Mouse (Mus musculus) embryonic facial prominence, embryonic 15.5 days (tissue): ENCODE data around the gene Myh6. TPM values are rescaled to one million over a fixed set of nuclear protein-coding genes. Genes with fewer than 3 reads are reported as not detected.
A peak's percentile ranks its signal among the peaks of the same experiment; 100 is the strongest.
"Not testable (repeated sequence)": the region's sequence is repeated elsewhere in the genome, so short reads cannot be mapped to it uniquely, and the experiment has no call there.

Experiments
- ATAC-seq: fragments of 200-750 bp; cut with Nextera tagmentation; 2 replicates; pipeline ENCODE4 v1.8.0; 2017; ENCODE audit warnings: low read depth, moderate TSS enrichment; ENCODE audit not compliant: insufficient number of reproducible peaks, low FRiP score, low TSS enrichment
- H3K27ac ChIP-seq: fragments of 300-500 bp; sonication (generic); replicated peaks from 2 replicates; pipeline ENCODE4 v1.5.1; 2015; ENCODE audit warnings: mild to moderate bottlenecking, inconsistent platforms
- H3K27me3 ChIP-seq: fragments of 300-500 bp; sonication (generic); 2 replicates; pipeline ENCODE4 v1.6.1; 2015; ENCODE audit warnings: inconsistent platforms
- H3K36me3 ChIP-seq: fragments of 300-500 bp; sonication (generic); 2 replicates; pipeline ENCODE4 v1.6.1; 2015; ENCODE audit warnings: mild to moderate bottlenecking, inconsistent platforms
- H3K4me1 ChIP-seq: fragments of 300-500 bp; sonication (generic); 2 replicates; pipeline ENCODE4 v1.6.1; 2015; ENCODE audit warnings: inconsistent platforms
- H3K4me2 ChIP-seq: fragments of 300-500 bp; sonication (generic); replicated peaks from 2 replicates; pipeline ENCODE4 v1.6.1; 2015; ENCODE audit warnings: mild to moderate bottlenecking, inconsistent platforms
- H3K4me3 ChIP-seq: fragments of 300-500 bp; sonication (generic); replicated peaks from 2 replicates; pipeline ENCODE4 v1.5.1; 2015; ENCODE audit warnings: mild to moderate bottlenecking, inconsistent platforms
- H3K9ac ChIP-seq: fragments of 300-500 bp; sonication (generic); 2 replicates; pipeline ENCODE4 v1.6.1; 2015; ENCODE audit warnings: inconsistent platforms
- H3K9me3 ChIP-seq: fragments of 300-500 bp; sonication (generic); replicated peaks from 2 replicates; pipeline ENCODE4 v1.6.1; 2016; ENCODE audit warnings: inconsistent platforms
- WGBS: fragments of 180-500 bp; shearing (Covaris S2); methylation state at CpG from one replicate; pipeline ENCODE4 v1.1.7; 2015; 5-methylcytosine and 5-hydroxymethylcytosine counted together
- polyA plus RNA-seq: library from polyadenylated mRNA; unstranded; fragments of >200 nt; fragmentation: Nextera tagmentation; extraction: Ambion mirVana; gene quantifications from 2 replicates; pipeline ENCODE4 v1.2.1, GENCODE M21; 2015

The Myh6 gene
- polyA plus RNA-seq, 1 experiment from 2014 or later: 3.0 TPM

DNA sequence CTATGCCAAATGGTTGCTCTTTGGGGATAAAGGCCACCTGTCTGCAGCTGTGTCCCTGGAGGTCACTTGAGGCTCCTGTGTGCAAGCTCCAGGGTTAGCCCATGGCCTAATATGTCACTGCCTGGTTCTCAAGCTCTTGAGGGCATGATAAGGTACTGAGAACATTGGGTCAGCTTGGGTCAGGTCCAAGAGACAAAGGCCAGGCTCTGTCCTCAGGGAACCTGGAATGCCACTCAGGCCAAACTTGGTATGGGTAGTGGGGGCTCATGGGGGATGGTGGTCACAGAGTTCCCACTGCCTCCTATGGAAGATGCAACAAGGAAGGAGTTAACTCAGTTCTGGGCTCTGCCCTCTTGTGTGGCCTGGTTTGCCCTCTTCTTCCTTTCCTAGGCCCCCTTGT lies 1.6 kb upstream of the Myh6 start:
- Histone ChIP-seq H3K27me3 (no peaks in the 10 kb centered on the region), H3K4me1 (no peaks in the 10 kb centered on the region), H3K4me3 (no peak overlapping the region), H3K36me3 (no peaks in the 10 kb centered on the region), H3K4me2 (no peak overlapping the region), H3K27ac (no peak overlapping the region), H3K9ac (no peak overlapping the region), H3K9me3 (no peaks in the 10 kb centered on the region)
- no peak for ATAC-seq

DNA sequence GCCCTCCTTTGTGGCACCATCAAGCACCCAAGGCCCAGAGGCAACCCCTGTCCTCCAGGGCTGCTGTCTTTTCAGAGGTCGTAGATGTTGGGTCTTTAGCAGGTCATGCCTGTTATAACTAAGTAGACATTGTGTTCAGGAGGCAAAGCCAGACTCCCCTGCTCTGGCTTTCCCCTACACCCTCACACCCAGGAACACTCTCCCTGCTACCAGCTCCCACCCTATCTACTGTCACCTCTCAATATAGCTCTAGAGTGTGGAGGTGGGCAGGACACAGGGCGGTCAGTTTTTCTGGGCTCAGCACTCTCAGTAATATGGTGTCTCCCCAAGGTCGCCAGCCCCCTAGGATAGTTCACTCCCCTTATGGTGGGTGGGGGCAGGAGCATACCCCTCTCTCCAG lies 1.1 kb upstream of the Myh6 start:
- 80% methylated on average over 3 of the region's 3 CpGs for WGBS
- H3K27me3 ChIP-seq: no peaks in the 10 kb centered on the region
- no peaks in the 10 kb centered on the region for H3K36me3 ChIP-seq
- no peak overlapping the region for H3K4me3 ChIP-seq
- no peak overlapping the region for H3K27ac ChIP-seq
- no peaks in the 10 kb centered on the region for H3K9me3 ChIP-seq
- H3K4me1 ChIP-seq: no peaks in the 10 kb centered on the region
- H3K9ac ChIP-seq: no peak overlapping the region
- no peak overlapping the region for H3K4me2 ChIP-seq
- ATAC-seq: no peak

DNA sequence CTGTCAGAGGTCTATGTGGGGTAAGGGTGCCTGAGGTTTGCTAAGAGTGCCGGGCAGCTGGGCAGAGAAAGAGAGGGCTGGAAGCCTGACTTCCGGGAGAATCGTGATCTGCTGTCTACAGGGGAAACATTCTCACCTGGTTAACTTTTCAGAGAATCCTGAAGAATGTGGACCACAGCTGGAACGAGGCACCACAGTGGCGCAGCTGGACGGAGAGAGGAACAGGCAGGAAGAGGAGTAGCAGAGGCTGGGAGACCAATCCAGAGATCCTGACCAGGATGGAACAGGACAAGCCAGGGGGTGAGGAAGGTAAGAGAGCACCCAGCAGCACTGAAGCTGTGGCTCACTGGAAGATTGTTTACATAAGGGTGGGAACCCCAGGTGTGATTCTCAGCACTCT lies 1.1 kb downstream of the Myh6 start:
- Histone ChIP-seq H3K4me1 (no peaks in the 10 kb centered on the region), H3K9ac (no peak overlapping the region), H3K27me3 (no peaks in the 10 kb centered on the region), H3K4me3 (no peak overlapping the region), H3K27ac (no peak overlapping the region), H3K4me2 (no peak overlapping the region), H3K9me3 (no peaks in the 10 kb centered on the region), H3K36me3 (no peaks in the 10 kb centered on the region)
- ATAC-seq: no peak
- WGBS: 65% methylated on average over 6 of the region's 6 CpGs

DNA sequence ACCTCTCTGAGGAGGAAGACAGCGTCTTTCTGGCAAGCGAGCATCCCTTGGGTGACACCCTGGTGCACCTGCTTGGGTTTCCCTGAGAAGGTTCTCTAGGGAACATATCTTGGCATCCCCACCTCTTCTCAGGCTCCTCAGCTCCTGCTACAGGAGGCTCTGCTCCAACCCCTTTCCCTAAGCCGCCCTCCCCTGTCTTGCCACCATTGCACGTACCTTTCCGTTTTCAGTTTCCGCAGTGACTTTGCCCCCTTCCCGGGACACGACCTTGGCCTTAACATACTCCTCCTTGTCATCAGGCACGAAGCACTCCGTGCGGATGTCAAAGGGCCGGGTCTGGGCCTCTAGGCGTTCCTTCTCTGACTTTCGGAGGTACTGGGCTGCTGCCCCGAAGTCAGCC lies 1.7 kb downstream of the Myh6 start:
- Histone ChIP-seq H3K4me2 (no peak overlapping the region), H3K27me3 (no peaks in the 10 kb centered on the region), H3K4me3 (no peak overlapping the region), H3K27ac (no peak overlapping the region), H3K36me3 (no peaks in the 10 kb centered on the region), H3K9ac (no peak overlapping the region), H3K9me3 (no peaks in the 10 kb centered on the region), H3K4me1 (no peaks in the 10 kb centered on the region)
- WGBS: 75% methylated on average over 15 of the region's 15 CpGs
- ATAC-seq: no peak

DNA sequence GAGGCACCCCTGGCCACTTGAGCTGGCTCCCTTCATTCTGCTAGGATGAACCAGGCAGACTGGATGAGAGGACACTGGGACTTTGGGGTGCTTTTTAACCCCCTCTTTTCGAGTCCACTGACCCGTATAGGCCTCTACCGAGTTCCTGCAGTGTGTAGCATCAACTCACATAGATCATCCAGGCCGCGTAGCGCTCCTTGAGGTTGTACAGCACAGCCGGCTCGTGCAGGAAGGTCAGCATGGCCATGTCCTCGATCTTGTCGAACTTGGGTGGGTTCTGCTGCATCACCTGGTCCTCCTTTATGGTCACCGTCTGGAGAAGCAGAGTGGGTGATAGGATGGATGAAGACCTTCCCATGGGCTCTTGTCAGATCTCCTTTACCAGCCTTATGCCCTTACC lies 3.0 kb downstream of the Myh6 start:
- H3K27ac ChIP-seq: no peak overlapping the region
- H3K4me2 ChIP-seq: no peak overlapping the region
- ATAC-seq: no peak
- no peaks in the 10 kb centered on the region for H3K36me3 ChIP-seq
- 87% methylated on average over 11 of the region's 11 CpGs for WGBS
- H3K4me3 ChIP-seq: no peak overlapping the region
- H3K27me3 ChIP-seq: no peaks in the 10 kb centered on the region
- no peak overlapping the region for H3K9ac ChIP-seq
- no peaks in the 10 kb centered on the region for H3K9me3 ChIP-seq
- no peaks in the 10 kb centered on the region for H3K4me1 ChIP-seq

DNA sequence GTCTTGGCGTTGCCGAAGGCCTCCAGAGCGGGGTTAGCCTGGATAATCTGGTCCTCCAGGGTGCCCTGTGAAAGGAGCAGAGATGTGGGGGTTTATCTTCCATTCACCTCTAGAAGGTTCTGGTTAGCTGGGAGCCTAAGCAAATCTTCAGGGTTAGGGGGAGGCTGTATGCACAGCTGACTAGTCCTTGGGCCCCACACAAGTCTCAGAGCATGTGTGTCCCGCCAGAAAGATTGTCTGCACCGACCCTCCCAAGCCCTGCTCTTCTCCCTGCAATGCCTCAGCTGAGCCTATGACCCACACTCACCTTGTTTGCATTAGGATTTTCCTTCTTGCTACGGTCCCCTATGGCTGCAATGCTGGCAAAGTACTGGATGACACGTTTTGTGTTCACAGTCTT lies 4.0 kb downstream of the Myh6 start:
- no peak overlapping the region for H3K27ac ChIP-seq
- H3K9ac ChIP-seq: no peak overlapping the region
- H3K27me3 ChIP-seq: no peaks in the 10 kb centered on the region
- no peak overlapping the region for H3K4me2 ChIP-seq
- H3K4me3 ChIP-seq: no peak overlapping the region
- no peaks in the 10 kb centered on the region for H3K9me3 ChIP-seq
- ATAC-seq: no peak
- WGBS: 80% methylated on average over 7 of the region's 7 CpGs
- H3K36me3 ChIP-seq: no peaks in the 10 kb centered on the region
- no peaks in the 10 kb centered on the region for H3K4me1 ChIP-seq

DNA sequence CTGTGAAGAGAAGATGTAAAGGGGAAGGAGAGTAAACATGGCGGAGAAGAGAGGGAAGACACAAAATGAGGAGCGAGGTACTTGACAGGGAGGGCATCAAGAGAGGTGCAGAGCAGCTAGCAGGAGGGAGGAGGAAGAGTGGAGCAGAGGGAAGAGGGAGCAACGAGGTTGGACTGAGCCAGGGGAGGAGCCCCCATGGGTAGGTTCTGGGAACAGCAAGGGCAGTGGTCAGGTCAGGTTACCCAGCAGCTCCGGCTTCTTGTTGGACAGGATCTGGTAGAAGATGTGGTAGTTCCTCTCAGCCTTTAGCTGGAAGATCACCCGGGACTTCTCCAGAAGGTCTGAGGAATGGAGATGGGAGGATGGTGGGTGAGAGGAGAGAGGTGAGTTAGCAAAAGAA lies 5.2 kb downstream of the Myh6 start:
- Histone ChIP-seq H3K9ac (no peak overlapping the region), H3K9me3 (no peaks in the 10 kb centered on the region), H3K4me3 (no peak overlapping the region), H3K27me3 (no peaks in the 10 kb centered on the region), H3K4me1 (no peaks in the 10 kb centered on the region), H3K27ac (no peak overlapping the region), H3K4me2 (no peak overlapping the region), H3K36me3 (no peaks in the 10 kb centered on the region)
- no peak for ATAC-seq
- 77% methylated on average over 5 of the region's 5 CpGs for WGBS

DNA sequence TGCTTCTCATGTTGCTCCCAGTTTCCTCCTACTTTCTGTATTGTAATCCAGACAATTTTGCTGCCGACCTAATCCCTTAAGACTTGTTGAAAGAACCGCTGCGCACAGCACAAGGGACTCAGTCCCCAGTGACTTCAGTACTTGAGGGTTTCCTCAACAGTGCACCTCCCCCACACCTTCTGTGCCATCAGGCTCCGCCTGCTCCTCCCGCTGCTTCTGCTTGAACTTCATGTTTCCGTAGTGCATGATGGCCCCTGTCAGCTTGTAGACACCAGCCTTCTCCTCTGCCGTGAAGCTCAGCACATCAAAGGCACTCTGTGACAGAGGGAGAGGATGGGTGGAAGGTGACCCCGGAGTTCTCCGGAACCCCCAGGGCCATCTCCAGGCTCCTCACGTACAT lies 6.0 kb downstream of the Myh6 start:
- no peaks in the 10 kb centered on the region for H3K36me3 ChIP-seq
- H3K27me3 ChIP-seq: no peaks in the 10 kb centered on the region
- no peak overlapping the region for H3K4me2 ChIP-seq
- WGBS: 57% methylated on average over 10 of the region's 10 CpGs
- no peaks in the 10 kb centered on the region for H3K9me3 ChIP-seq
- no peak overlapping the region for H3K4me3 ChIP-seq
- H3K27ac ChIP-seq: no peak overlapping the region
- H3K4me1 ChIP-seq: no peaks in the 10 kb centered on the region
- H3K9ac ChIP-seq: no peak overlapping the region
- ATAC-seq: no peak

DNA sequence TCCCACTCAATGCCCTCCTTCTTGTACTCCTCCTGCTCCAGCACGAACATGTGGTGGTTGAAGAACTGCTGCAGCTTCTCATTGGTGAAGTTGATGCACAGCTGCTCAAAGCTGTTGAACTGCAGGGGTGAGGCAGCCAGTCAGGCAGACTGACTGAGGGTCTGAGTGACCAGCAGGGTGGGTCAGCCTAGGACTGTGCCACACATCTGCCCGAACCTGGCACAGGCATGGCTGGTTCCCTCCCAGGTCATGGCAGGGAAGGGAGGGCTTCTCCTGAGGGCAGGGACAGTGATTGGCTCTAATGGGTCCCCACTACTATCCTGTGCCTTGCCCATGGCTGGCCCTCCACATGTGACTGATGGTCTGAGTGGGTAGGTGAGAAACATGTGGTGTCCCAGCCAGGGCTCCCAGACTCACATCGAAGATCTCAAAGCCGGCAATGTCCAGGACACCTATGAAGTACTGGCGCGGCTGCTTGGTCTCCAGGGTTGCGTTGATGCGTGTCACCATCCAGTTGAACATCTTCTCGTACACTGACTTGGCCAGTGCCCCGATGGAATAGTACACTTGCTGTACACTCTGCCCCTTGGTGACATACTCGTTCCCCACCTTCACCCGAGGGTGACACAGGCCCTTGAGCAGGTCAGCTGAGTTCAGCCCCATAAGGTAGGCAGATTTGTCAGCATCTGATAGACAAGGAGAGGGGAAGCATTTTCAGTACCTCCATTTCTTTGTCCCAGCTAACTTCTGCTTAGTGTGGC lies 6.7 kb downstream of the Myh6 start:
- not testable (repeated sequence) for H3K4me2 ChIP-seq, H3K27ac ChIP-seq, H3K9me3 ChIP-seq, H3K4me1 ChIP-seq, H3K36me3 ChIP-seq, H3K9ac ChIP-seq, H3K4me3 ChIP-seq, H3K27me3 ChIP-seq
- WGBS: 90% methylated on average over 12 of the region's 12 CpGs
- 0 out of 2 replicates have a peak, but pooled peaks have one; percentile 32 for ATAC-seq

DNA sequence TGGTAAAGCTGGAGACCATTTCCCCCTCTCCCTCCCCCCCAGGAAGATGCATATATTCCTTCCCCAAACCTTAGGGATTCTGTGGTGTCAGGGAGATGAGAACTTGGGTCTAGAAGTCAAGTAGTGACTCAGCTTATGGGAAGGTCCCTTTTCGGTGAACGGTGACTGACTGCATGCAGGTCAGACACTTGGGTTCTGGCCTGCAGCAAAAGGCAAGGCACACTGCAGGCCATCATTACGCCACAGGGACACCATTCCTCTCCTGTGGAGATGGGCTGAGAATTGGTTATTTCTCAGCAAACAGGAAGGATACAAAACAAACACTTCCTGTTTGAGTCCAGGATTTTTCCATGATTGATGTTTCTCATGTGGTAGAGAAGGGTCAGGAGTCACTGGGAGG lies 7.5 kb downstream of the Myh6 start:
- ATAC-seq: no peak
- Histone ChIP-seq H3K9me3 (no peaks in the 10 kb centered on the region), H3K4me3 (no peak overlapping the region), H3K27ac (no peak overlapping the region), H3K4me1 (no peaks in the 10 kb centered on the region), H3K4me2 (no peak overlapping the region), H3K36me3 (no peaks in the 10 kb centered on the region), H3K27me3 (no peaks in the 10 kb centered on the region), H3K9ac (no peak overlapping the region)
- WGBS: 79% methylated on average over 3 of the region's 3 CpGs

DNA sequence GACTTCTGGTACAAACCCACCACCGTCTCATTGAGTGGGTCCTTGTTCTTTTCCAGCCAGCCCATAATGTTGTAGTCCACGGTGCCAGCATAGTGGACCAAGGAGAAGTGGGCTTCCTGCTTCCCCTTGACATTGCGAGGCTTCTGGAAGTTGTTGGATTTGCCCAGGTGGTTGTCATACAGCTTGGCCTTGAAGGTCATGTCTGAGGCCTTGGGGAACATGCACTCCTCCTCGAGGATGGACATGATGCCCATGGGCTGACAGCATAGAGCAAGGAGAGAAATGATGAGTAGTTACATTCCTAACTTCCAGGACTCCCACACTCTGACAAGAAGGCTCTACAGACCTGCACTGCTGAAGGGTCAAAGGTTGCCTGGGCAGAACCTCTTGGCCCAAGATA lies 8.2 kb downstream of the Myh6 start:
- no peak for ATAC-seq
- H3K4me1 ChIP-seq: no peaks in the 10 kb centered on the region
- no peak overlapping the region for H3K4me3 ChIP-seq

DNA sequence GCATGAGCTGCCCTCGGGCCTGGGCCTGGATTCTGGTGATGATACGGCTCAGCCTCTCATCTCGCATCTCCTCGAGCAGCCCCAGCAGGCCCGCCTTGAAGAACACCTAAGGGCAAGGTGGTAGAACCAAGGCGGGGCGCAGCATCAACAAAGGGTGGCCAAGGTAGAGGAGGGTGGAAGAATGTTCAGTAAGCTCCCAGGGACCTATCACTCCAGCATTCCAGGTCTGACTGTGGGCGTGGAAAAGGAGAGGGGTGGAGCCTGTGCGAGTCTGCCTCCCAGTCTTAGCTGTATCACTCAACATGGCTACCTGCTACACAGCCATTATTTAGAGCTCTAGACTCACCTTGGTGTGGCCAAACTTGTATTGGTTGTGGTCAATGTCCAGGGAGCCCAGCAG lies 10.2 kb downstream of the Myh6 start:
- Histone ChIP-seq H3K4me2 (no peak overlapping the region), H3K4me3 (no peak overlapping the region), H3K36me3 (no peaks in the 10 kb centered on the region), H3K27me3 (no peaks in the 10 kb centered on the region), H3K4me1 (no peaks in the 10 kb centered on the region), H3K9me3 (no peaks in the 10 kb centered on the region), H3K9ac (no peak overlapping the region), H3K27ac (no peak overlapping the region)
- WGBS: 84% methylated on average over 9 of the region's 9 CpGs
- no peak for ATAC-seq

More for the DNA sequence above, 8.2 kb downstream of the Myh6 start:
- Histone ChIP-seq H3K36me3 (no peaks in the 10 kb centered on the region), H3K27me3 (no peaks in the 10 kb centered on the region), H3K4me2 (no peak overlapping the region), H3K9me3 (no peaks in the 10 kb centered on the region), H3K27ac (no peak overlapping the region), H3K9ac (no peak overlapping the region)
- WGBS: 75% methylated on average over 4 of the region's 4 CpGs
